Mouse (Mus musculus) stomach, postnatal 0 days (tissue): ENCODE results near the gene Ptprm.

ENCODE experiments used
- CTCF ChIP-seq: IDR thresholded peaks from 2 replicates; pipeline ENCODE4 v1.5.1; 2016; ENCODE audit warnings: antibody characterized with exemption, low read depth, mild to moderate bottlenecking, moderate library complexity
- EP300 ChIP-seq: optimal IDR thresholded peaks from 2 replicates; pipeline ENCODE3; 2016; ENCODE audit warnings: antibody characterized with exemption

DNA sequence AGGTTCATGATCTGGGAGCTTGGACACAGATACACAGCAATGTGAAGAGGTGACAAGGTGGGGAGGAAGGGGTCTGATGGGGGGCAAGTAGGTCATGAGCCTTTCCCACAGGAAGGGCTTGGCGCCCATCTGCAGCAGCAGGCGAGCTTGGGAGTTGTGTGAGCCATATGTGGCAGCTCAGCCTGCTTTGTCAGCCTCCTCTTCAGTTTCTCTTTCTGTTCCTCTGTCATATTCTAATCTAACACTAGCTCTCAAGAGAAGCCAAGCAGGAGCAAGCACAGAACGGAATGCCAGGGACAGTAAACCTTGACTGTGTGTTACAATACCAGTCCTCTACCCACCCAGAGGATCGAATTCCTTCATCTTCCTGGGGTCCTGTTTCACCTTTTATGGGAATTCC is 94.2 kb downstream of the Ptprm start:
- TF ChIP-seq CTCF (no peak), EP300 (no peak)
